Mouse (Mus musculus): ENCODE data around the gene Gatad2a. TPM values are rescaled to one million over a fixed set of nuclear protein-coding genes. Genes with fewer than 3 reads are reported as not detected.
A peak's percentile ranks its signal among the peaks of the same experiment; 100 is the strongest.
"Not testable (repeated sequence)": the region's sequence is repeated elsewhere in the genome, so short reads cannot be mapped to it uniquely, and the experiment has no call there.

Gatad2a gene
- total RNA-seq, 2 experiments from 2014 or later = 30.7 to 38.7 TPM

- DNase-seq (ENCODE audit: low spot score in 2 of 2) = no peak
These were observed 553 bp upstream of the Gatad2a start for GRCm38 (mm10) chr8:69996589-69997285.

GRCm38 (mm10) chr8:69995422-69995775, 785 bp downstream of the Gatad2a start:
- DNase-seq (ENCODE audit: low spot score in 2 of 2) = no peak

- DNase-seq (ENCODE audit: low spot score in 2 of 2) = not testable (repeated sequence)
These were observed 7.2 kb downstream of the Gatad2a start for GRCm38 (mm10) chr8:69988936-69989335.

- DNase-seq (ENCODE audit: low spot score in 2 of 2) = no peak
These were observed 8.4 kb downstream of the Gatad2a start for GRCm38 (mm10) chr8:69987744-69988143.

GRCm38 (mm10) chr8:69984876-69985553, 11.2 kb downstream of the Gatad2a start:
- DNase-seq (ENCODE audit: low spot score in 2 of 2) = no peak

GRCm38 (mm10) chr8:69978456-69978855, 17.7 kb downstream of the Gatad2a start:
- DNase-seq (ENCODE audit: low spot score in 2 of 2) = no peak

GRCm38 (mm10) chr8:69974806-69975205, 21.4 kb downstream of the Gatad2a start:
- no peak for DNase-seq (ENCODE audit: low spot score in 2 of 2)

GRCm38 (mm10) chr8:69974194-69974614, 22.0 kb downstream of the Gatad2a start:
- DNase-seq (ENCODE audit: low spot score in 2 of 2) = peak; percentile 88 to 95

- peak; percentile 15 to 39 for DNase-seq (ENCODE audit: low spot score in 2 of 2)
These were observed 22.6 kb downstream of the Gatad2a start for GRCm38 (mm10) chr8:69973442-69974161.

GRCm38 (mm10) chr8:69973063-69973441, 23.1 kb downstream of the Gatad2a start:
- DNase-seq (ENCODE audit: low spot score in 2 of 2) = no peak

- no peak for DNase-seq (ENCODE audit: low spot score in 2 of 2)
These were observed 25.3 kb downstream of the Gatad2a start for GRCm38 (mm10) chr8:69970880-69971279.

- no peak for DNase-seq (ENCODE audit: low spot score in 2 of 2)
These were observed 28.8 kb downstream of the Gatad2a start for GRCm38 (mm10) chr8:69967291-69967933.

GRCm38 (mm10) chr8:69959241-69959640, 36.9 kb downstream of the Gatad2a start:
- no peak for DNase-seq (ENCODE audit: low spot score in 2 of 2)

GRCm38 (mm10) chr8:69957879-69958278, 38.3 kb downstream of the Gatad2a start:
- no peak for DNase-seq (ENCODE audit: low spot score in 2 of 2)

- DNase-seq (ENCODE audit: low spot score in 2 of 2) = no peak
These were observed 38.8 kb downstream of the Gatad2a start for GRCm38 (mm10) chr8:69957419-69957818.

GRCm38 (mm10) chr8:69956651-69957050, 39.5 kb downstream of the Gatad2a start:
- no peak for DNase-seq (ENCODE audit: low spot score in 2 of 2)

- no peak for DNase-seq (ENCODE audit: low spot score in 2 of 2)
These were observed 41.5 kb downstream of the Gatad2a start for GRCm38 (mm10) chr8:69954642-69955041.

GRCm38 (mm10) chr8:69954213-69954612, 42.0 kb downstream of the Gatad2a start:
- DNase-seq (ENCODE audit: low spot score in 2 of 2) = no peak

GRCm38 (mm10) chr8:69950300-69950699, 45.9 kb downstream of the Gatad2a start:
- no peak for DNase-seq (ENCODE audit: low spot score in 2 of 2)

- not testable (repeated sequence) for DNase-seq (ENCODE audit: low spot score in 2 of 2)
These were observed 53.7 kb downstream of the Gatad2a start for GRCm38 (mm10) chr8:69942495-69942894.

GRCm38 (mm10) chr8:69940386-69940785, 55.8 kb downstream of the Gatad2a start:
- no peak for DNase-seq (ENCODE audit: low spot score in 2 of 2)

- no peak for DNase-seq (ENCODE audit: low spot score in 2 of 2)
These were observed 56.6 kb downstream of the Gatad2a start for GRCm38 (mm10) chr8:69939633-69940032.
